Mouse (Mus musculus) yolk sac, embryonic 10.5 days (tissue): ENCODE data around the gene Rptor.

Experiments used
- DNase-seq: peaks from one replicate; pipeline ENCODE4 v3.0.0-alpha.2; 2017; ENCODE audit warnings: low spot score

Rptor gene

DNA sequence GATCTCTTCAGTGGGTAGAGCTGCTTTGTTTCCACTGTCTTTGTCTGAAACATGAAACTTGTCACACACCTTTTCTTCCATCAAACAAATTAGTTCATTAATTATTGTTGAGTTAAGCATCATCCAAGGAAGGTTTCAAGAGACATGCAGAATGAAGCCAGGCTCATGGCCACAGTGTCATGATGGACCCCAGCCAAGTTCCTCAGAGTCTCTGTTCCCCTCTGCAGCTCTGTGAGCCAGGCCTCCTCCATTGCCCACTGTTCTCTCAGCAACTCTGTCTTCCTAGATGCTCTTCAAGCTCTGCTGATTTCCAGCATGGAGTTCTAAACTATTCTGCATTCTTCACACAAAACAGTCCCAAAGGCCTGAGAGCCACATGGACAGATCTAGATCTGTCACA, 85.3 kb downstream of the Rptor start:
- no peak for DNase-seq

DNA sequence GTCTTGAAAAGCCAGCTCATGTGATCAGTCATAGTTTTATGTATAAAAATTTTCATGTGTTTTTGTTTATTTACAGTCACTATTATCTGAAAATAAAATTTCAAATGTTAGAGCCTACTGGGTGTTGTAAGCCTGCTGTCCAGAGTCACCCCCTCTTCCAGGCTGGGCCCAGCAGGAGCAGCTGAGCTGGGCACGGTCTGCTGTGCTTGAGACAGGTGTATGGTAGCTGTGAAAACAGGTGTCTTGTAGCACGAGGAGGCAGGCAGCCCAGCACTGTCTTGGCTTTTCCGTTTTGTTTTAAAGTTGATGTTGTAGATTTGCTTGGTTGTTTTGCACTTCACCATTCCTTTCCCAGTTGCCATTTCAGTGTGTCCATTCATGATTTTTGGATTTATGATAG, 87.2 kb downstream of the Rptor start:
- no peak for DNase-seq

- DNase-seq = no peak
Observed at GRCm38 (mm10) chr11:119692196-119692910, 89.6 kb downstream of the Rptor start.

DNA sequence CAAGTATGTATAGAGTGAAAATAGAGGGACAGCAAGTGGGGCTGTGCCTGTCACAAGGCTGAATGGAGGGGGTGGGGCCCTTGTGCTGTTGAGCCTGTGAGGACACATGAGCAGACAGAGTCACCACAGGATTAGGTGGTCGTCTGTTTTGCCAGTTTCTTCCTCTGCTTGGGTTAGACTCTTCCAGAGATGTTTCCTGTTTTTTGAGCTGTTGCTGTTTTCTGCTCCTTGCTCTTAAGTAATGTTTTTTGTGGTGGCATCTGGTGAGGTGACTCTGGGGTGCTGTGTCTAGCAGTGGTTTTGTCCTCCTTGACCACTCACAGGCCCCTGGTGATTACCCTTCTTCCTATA, 90.2 kb downstream of the Rptor start:
- no peak for DNase-seq

- no peak for DNase-seq
Observed at GRCm38 (mm10) chr11:119694146-119694860, 91.6 kb downstream of the Rptor start.

GRCm38 (mm10) chr11:119696401-119696800, 93.7 kb downstream of the Rptor start:
- DNase-seq = no peak

DNA sequence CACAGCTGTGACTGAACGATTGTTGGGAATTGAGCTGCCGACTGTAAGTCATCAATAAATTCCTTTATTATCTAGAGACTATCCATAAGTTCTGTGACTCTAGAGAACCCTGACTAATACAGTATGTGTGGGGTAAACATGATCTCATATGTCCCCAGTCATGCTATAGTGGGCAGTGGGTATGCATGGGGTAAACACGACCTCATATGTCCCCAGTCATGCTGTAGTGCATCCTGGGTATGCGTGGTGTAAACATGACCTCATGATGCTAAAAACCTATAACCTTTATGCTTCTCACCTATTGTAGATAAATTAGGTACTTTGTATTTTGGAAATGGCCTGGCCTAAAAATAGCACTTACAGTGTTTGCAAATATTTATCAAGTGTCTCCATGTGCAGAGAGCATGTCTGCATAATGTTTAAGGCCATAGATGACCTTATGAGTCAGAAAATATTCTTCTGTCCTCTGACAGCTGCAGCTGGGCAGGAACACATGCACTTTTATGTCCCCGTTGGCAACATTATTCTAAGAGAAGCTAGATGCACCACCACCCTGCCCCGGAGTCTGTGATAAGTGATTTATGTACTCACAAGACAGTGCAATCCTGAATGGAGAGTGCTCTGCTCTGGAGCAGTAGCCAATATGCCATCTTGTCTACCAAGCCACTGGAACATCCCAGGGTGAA, 102.8 kb downstream of the Rptor start:
- no peak for DNase-seq

DNA sequence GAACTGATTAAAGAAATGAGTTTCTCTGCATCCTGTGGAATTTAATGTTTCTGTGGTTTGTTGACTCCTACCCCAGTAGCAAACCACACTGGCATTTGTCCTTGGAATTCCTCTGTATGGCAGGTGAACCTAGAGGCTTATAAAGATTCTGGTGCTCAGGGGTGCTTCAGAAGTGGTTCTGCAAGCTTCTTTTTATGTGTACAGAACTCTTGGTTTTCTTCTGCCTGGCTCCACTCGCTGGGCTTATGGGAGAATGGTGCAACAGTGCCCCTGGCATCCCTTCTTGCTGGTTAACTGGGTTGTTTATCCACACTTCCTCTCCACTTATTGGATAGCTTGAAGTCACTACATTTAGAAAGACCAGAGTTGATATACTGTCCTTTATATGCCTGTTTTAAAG, 104.6 kb downstream of the Rptor start:
- no peak for DNase-seq

DNA sequence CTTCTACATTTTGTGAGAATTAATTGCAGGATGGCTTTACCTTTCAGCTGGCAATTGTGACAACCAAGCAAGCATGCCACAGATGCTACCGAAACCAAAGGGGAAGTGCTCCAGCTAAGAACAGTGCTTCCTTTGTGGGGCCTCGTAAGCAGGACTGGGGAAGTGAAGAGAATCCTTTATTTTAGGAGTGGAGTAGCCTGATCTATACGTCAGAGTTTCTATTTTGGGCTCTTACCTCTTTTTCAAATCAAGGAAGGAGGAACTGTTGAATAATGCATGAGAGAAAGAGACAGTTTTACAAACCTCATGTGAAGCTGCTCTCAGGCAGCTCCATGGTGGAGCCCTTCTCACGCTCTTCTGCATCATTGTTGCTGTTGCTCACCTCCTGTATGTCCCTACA, 106.5 kb downstream of the Rptor start:
- DNase-seq = no peak

DNA sequence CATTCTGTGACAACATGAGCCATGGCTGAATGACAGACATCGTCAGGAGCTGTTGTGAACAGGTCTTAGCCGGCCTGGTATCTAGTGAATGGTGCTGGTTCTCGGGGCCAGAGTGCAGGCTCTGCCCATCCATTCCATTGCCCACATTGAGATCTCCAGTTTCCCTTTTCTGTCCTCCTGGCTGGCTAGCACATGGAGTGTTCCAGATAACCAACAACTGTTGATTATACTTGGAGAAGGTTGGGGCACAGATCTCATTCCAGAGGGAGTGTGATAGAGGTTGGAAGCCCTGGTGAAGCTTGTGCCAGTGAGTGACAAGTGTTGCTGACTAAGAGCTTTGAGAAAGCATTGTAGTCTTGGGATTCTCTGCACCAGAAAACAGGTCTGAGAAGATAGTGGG, 107.6 kb downstream of the Rptor start:
- no peak for DNase-seq

GRCm38 (mm10) chr11:119710822-119711221, 108.1 kb downstream of the Rptor start:
- DNase-seq = no peak

DNA sequence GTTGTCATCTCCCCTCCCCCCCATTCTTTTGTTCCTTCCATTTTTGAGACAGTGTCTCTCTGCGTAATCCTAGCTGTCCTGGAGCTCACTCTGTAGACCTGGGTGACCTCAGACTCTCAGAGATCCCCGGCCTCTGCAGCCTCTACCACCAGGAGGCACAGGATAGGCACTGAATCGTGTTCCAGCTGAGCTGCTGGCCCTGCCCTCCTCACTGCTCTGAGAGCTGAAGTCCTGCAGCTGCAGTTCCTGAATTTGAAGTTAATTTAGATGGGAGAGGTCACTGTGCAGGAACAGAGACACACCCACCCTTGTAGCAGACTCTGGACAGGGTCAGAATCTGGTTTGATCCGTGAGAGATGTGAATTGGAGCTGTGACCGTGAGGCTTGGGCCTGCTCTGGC, 112.7 kb downstream of the Rptor start:
- DNase-seq = no peak

GRCm38 (mm10) chr11:119715841-119716596, 113.3 kb downstream of the Rptor start:
- no peak for DNase-seq

- no peak for DNase-seq
Observed at GRCm38 (mm10) chr11:119718115-119718514, 115.4 kb downstream of the Rptor start.

DNA sequence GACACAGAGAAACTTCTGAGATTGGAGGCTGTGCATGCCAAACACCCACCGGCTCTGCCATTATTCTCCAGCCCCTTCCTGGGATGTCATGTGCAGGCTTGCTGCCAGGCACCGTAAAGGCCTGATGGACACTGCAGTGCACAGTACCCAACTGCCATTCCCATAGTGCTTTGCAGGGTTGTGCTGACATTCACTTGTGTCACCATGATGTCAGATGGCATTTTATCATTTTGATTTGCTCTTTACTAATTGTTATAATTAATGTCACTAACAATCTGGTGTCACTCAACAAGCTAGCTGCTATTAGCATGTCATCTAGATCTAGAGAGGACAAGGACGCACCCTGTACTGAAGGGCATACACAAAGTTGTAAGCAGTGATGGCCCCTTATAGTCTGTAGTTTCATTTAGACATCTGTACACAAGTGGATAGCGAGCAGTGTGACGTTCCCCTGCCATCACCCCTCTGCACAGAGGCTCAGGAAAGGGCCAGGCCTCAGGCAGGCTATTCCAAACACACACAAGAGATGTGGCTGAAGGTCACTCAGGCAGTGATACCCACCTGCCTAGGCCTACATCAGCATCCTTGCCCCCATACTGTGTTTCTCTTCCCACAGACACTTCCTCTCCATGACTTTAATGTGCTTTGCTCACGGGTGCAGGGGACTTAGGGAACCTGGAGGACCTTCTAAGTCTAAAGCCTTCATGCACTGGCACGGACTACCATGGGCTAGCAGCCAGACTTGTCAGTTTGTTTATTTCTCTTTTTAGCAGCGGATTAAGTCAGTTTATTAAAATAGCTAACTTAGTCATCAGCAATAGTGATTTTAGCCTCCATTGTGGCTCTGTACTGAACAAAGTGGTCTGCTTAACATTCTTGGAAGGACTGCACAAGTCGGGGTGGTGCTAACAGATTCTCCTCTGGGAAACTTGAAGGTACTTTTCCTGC, 117.7 kb downstream of the Rptor start:
- no peak for DNase-seq

DNA sequence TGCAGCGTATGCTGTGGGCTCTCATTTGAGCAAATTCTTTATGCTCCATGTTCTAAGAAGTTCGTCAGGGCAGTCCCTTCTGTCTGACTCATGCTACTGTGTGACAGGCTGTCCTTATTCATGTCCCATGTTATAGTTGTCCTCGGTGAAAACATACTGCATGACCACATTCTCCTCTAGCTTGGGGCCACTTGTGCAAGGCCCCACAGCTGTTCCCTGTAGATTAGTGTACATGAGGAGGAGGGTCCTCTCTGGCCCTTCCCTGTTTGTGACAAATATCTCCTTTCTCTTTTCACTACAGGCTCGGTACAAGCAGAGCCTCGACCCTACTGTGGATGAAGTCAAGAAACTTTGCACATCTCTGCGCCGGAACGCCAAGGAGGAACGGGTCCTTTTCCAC, 122.0 kb downstream of the Rptor start:
- no peak for DNase-seq

DNA sequence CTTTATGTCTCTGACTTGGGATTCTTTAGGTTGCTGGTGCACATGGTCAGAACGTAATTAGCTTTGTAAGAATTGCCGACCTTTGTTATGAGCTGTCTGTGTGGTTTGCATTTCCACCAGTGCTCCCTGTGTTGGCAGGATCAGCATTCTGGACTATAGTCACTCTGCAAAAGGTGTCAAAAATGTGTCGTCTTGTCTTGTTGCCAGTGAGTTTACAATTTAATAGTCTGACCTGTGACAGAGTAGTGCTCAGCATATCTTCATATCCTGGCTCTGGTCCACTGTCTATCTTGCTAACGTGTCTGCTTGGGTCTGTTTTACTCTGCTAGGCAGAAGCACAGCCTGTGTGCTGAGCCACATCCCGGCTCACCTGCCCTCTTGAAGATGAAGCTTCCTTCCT, 128.7 kb downstream of the Rptor start:
- no peak for DNase-seq

- no peak for DNase-seq
Observed at GRCm38 (mm10) chr11:119732362-119732761, 129.7 kb downstream of the Rptor start.

DNA sequence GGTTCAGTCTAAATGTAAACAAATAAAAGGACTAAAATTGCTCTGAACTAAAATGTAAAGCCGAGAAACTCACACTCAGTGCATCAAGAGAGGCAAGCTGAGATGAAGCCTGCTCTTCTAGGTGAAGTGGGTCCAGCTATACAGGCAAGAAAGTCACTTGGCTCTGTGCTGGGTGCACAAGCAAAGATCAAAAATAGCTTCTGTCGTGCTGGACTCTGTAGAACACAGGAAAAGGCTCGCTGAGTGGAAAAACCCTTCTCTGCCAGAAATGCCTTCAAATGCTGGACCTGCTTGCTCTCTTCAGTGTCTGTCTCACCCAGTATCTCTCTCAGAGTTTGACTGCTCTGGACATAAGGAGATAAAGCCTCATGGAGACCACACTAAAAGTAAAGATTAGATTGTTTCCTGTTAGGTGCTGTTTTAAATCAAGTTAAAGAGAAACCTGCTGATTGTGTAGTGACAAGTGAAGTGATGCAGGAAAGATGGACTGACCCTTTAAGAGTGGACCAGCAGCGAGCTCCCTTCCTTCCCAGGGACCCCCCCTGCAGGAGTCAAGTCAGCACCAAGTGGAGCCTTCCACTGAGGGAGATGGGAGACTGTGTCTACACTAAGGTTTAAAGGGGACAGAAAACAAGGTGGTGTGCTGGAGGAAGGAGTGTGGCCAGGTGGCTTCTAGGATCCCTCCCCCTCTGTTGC, 130.4 kb downstream of the Rptor start:
- no peak for DNase-seq

DNA sequence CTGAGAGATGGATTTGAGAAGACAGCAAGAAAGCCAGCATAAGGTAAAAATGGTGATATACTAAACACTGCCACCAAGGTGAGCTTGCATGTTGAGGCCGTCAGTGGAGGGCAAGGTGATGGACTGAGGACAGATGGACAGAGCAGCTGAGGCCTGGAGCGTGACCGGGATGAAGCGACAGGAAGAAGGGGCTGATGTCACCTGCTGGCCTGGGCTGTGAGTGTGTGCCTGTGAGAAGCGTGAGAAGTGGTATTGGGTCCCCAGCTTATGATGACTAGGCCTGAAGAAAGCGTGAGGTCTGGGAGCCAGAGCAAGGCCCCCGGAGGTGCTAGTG, 130.9 kb downstream of the Rptor start:
- DNase-seq = no peak

DNA sequence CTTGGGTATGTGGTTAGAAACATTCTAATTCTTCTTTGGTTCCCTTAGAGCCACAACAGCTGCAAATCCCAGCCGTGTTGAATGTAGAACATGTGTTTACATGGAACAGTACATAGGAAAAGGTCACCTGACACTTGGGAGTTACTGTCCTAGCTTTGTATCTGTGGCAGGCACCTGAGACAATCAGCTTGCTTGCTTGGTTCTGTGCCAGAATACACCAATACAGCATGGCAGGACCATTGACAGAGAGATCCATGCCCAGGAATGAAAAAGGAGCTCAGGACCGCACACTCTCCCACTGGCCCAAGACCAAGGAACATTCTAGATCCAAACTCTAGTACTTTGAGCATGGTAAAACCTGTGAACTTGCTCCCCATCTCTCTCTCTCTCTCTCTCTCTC, 132.4 kb downstream of the Rptor start:
- DNase-seq = no peak
